Mouse (Mus musculus): ENCODE data around the gene Ank2. TPM values are rescaled to one million over a fixed set of nuclear protein-coding genes. Genes with fewer than 3 reads are reported as not detected.
A peak's percentile ranks its signal among the peaks of the same experiment; 100 is the strongest.

Gene Ank2
- polyA plus RNA-seq, 1 experiment from 2014 or later = 189 TPM

- ATAC-seq = no peak
- WGBS = 85% methylated on average over 9 of the region's 9 CpGs
- Histone ChIP-seq H3K27ac (ENCODE audit: low read length) (no peak overlapping the region), H3K27me3 (ENCODE audit: control insufficient read depth, insufficient read depth, low read depth, low read length) (no peaks in the 10 kb centered on the region), H3K36me3 (ENCODE audit: control insufficient read depth, insufficient read depth, low read length) (no peaks in the 10 kb centered on the region), H3K9ac (ENCODE audit: low read depth, low read length) (no peak overlapping the region), H3K4me2 (ENCODE audit: low read length) (no peak overlapping the region), H3K9me3 (replicated peaks; ENCODE audit: control insufficient read depth, low read length, poor library complexity, severe bottlenecking) (no peaks in the 10 kb centered on the region), H3K4me3 (ENCODE audit: low read depth, low read length) (no peak overlapping the region), H3K4me1 (ENCODE audit: control insufficient read depth, insufficient read depth, low read length) (peaks cover 5% of the 10 kb centered on the region)
These were observed 136.3 kb downstream of the Ank2 start for GRCm38 (mm10) chr3:127362611-127363393.

DNA sequence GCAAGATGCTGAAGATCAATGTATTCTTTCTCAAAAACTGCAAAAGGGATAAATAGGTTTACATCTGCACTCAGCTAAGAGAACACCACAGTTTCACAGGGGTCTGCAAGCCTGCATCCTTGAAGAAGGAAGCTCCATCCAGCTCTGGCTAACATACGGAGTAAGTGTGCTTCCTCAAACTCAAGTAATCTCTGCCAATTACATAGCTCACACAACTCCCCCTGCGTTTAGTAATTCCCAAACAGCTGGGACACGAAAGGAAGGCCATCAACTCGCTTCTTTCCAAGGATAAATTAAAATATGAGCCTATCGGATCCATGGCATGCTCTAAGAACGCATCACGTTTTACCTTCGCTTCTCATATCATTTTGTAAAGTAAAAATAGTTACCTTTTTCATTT lies 137.3 kb downstream of the Ank2 start:
- Histone ChIP-seq H3K4me3 (ENCODE audit: low read depth, low read length) (no peak overlapping the region), H3K4me1 (ENCODE audit: control insufficient read depth, insufficient read depth, low read length) (peaks cover 4% of the 10 kb centered on the region), H3K27ac (ENCODE audit: low read length) (peak overlapping the region; percentile 41; the same call in 1 of the 2 replicates), H3K36me3 (ENCODE audit: control insufficient read depth, insufficient read depth, low read length) (no peaks in the 10 kb centered on the region), H3K9ac (ENCODE audit: low read depth, low read length) (no peak overlapping the region), H3K4me2 (ENCODE audit: low read length) (no peak overlapping the region), H3K9me3 (replicated peaks; ENCODE audit: control insufficient read depth, low read length, poor library complexity, severe bottlenecking) (no peaks in the 10 kb centered on the region), H3K27me3 (ENCODE audit: control insufficient read depth, insufficient read depth, low read depth, low read length) (no peaks in the 10 kb centered on the region)
- WGBS = 63% methylated on average over 8 of the region's 8 CpGs
- ATAC-seq = no peak

DNA sequence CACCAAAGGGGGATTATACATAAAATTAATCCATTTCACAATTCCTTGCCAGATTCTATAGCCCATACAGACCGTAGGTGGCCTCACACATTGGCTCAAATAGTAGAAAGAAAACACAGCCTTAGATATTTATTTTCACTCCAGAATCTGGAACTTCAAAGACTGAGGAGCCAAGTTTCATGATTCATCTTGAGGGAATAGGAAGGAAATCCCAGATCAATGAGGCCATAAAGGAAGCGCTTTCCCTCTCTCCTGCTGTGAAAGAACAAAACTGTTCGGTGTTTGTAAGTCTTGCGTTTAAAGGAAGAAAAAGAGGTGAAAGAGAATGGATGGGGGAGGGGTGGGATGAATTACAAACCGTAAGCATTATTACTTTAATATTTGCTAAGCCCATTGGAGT lies 137.8 kb downstream of the Ank2 start:
- no peak for ATAC-seq
- no peaks in the 10 kb centered on the region for H3K9me3 ChIP-seq (replicated peaks; ENCODE audit: control insufficient read depth, low read length, poor library complexity, severe bottlenecking)
- no peaks in the 10 kb centered on the region for H3K27me3 ChIP-seq (ENCODE audit: control insufficient read depth, insufficient read depth, low read depth, low read length)
- H3K9ac ChIP-seq (ENCODE audit: low read depth, low read length) = no peak overlapping the region
- no peaks in the 10 kb centered on the region for H3K36me3 ChIP-seq (ENCODE audit: control insufficient read depth, insufficient read depth, low read length)
- H3K4me3 ChIP-seq (ENCODE audit: low read depth, low read length) = no peak overlapping the region
- 9% methylated on average over 5 of the region's 5 CpGs for WGBS
- H3K27ac ChIP-seq (ENCODE audit: low read length) = peak overlapping the region; percentile 41; the same call in 1 of the 2 replicates
- peaks cover 4% of the 10 kb centered on the region for H3K4me1 ChIP-seq (ENCODE audit: control insufficient read depth, insufficient read depth, low read length)
- H3K4me2 ChIP-seq (ENCODE audit: low read length) = no peak overlapping the region

GRCm38 (mm10) chr3:127355252-127355651 lies 143.9 kb downstream of the Ank2 start:
- no peak overlapping the region for H3K27ac ChIP-seq (ENCODE audit: low read length)
- no peaks in the 10 kb centered on the region for H3K9me3 ChIP-seq (replicated peaks; ENCODE audit: control insufficient read depth, low read length, poor library complexity, severe bottlenecking)
- no peaks in the 10 kb centered on the region for H3K36me3 ChIP-seq (ENCODE audit: control insufficient read depth, insufficient read depth, low read length)
- H3K9ac ChIP-seq (ENCODE audit: low read depth, low read length) = no peak overlapping the region
- ATAC-seq = no peak
- H3K4me3 ChIP-seq (ENCODE audit: low read depth, low read length) = no peak overlapping the region
- H3K4me2 ChIP-seq (ENCODE audit: low read length) = no peak overlapping the region
- 50% methylated on average over 5 of the region's 5 CpGs for WGBS
- H3K4me1 ChIP-seq (ENCODE audit: control insufficient read depth, insufficient read depth, low read length) = no peaks in the 10 kb centered on the region
- H3K27me3 ChIP-seq (ENCODE audit: control insufficient read depth, insufficient read depth, low read depth, low read length) = no peaks in the 10 kb centered on the region

- no peak for ATAC-seq
- no peak overlapping the region for H3K4me3 ChIP-seq (ENCODE audit: low read depth, low read length)
- H3K36me3 ChIP-seq (ENCODE audit: control insufficient read depth, insufficient read depth, low read length) = no peaks in the 10 kb centered on the region
- 0 out of 2 replicates have a peak, but pooled peaks cover 3% of the 10 kb centered on the region for H3K9me3 ChIP-seq (replicated peaks; ENCODE audit: control insufficient read depth, low read length, poor library complexity, severe bottlenecking)
- no peaks in the 10 kb centered on the region for H3K27me3 ChIP-seq (ENCODE audit: control insufficient read depth, insufficient read depth, low read depth, low read length)
- H3K4me2 ChIP-seq (ENCODE audit: low read length) = no peak overlapping the region
- no peak overlapping the region for H3K27ac ChIP-seq (ENCODE audit: low read length)
- no peak overlapping the region for H3K9ac ChIP-seq (ENCODE audit: low read depth, low read length)
- peaks cover 6% of the 10 kb centered on the region; the same call in 1 of the 2 replicates for H3K4me1 ChIP-seq (ENCODE audit: control insufficient read depth, insufficient read depth, low read length)
- WGBS = 82% methylated on average over 9 of the region's 9 CpGs
These were observed 148.4 kb downstream of the Ank2 start for GRCm38 (mm10) chr3:127350602-127351362.

- 0 out of 2 replicates have a peak, but pooled peaks cover 3% of the 10 kb centered on the region for H3K9me3 ChIP-seq (replicated peaks; ENCODE audit: control insufficient read depth, low read length, poor library complexity, severe bottlenecking)
- H3K4me2 ChIP-seq (ENCODE audit: low read length) = no peak overlapping the region
- WGBS = 72% methylated on average over 7 of the region's 7 CpGs
- no peaks in the 10 kb centered on the region for H3K36me3 ChIP-seq (ENCODE audit: control insufficient read depth, insufficient read depth, low read length)
- H3K4me1 ChIP-seq (ENCODE audit: control insufficient read depth, insufficient read depth, low read length) = peaks cover 7% of the 10 kb centered on the region; the same call in 1 of the 2 replicates
- ATAC-seq = no peak
- no peak overlapping the region for H3K4me3 ChIP-seq (ENCODE audit: low read depth, low read length)
- no peak overlapping the region for H3K9ac ChIP-seq (ENCODE audit: low read depth, low read length)
- no peaks in the 10 kb centered on the region for H3K27me3 ChIP-seq (ENCODE audit: control insufficient read depth, insufficient read depth, low read depth, low read length)
- no peak overlapping the region for H3K27ac ChIP-seq (ENCODE audit: low read length)
These were observed 150.2 kb downstream of the Ank2 start for GRCm38 (mm10) chr3:127348926-127349325.

DNA sequence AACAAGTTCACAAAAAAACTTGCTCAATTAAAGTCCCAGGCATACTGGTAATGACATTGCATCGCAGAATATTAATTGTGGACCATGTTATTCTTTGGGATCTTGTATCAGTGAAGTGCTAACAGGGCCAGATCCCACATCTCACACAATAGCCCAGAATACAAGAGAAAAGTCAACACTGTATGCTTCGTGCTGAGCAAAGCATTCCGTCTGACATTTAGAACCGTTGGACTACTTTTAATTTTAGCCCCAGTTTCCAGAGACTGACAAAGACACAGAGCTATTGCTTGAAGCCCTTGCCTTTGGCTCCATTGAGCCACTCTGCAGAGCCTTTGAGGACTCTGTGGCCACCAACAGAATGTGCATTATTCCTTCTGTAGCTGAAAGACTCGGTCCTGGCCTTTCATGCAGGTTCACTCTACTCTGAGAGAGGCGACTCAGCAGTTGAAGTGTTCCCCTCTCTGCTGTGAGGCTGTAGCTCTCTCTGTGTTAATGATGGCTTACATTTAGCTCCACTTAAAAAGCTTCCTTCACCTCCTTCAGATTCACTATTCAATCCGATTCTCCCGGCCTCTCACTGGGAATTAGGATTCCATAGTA lies 153.2 kb downstream of the Ank2 start:
- no peaks in the 10 kb centered on the region for H3K36me3 ChIP-seq (ENCODE audit: control insufficient read depth, insufficient read depth, low read length)
- WGBS = 42% methylated on average over 8 of the region's 8 CpGs
- peaks cover 7% of the 10 kb centered on the region; the same call in 1 of the 2 replicates for H3K4me1 ChIP-seq (ENCODE audit: control insufficient read depth, insufficient read depth, low read length)
- no peak overlapping the region for H3K4me2 ChIP-seq (ENCODE audit: low read length)
- no peak overlapping the region for H3K4me3 ChIP-seq (ENCODE audit: low read depth, low read length)
- peak overlapping the region; percentile 38; the same call in 1 of the 2 replicates for H3K27ac ChIP-seq (ENCODE audit: low read length)
- H3K9ac ChIP-seq (ENCODE audit: low read depth, low read length) = no peak overlapping the region
- H3K27me3 ChIP-seq (ENCODE audit: control insufficient read depth, insufficient read depth, low read depth, low read length) = no peaks in the 10 kb centered on the region
- ATAC-seq = peak; percentile 80
- 0 out of 2 replicates have a peak, but pooled peaks cover 3% of the 10 kb centered on the region for H3K9me3 ChIP-seq (replicated peaks; ENCODE audit: control insufficient read depth, low read length, poor library complexity, severe bottlenecking)

- WGBS = 74% methylated on average over 2 of the region's 2 CpGs
- Histone ChIP-seq H3K27ac (ENCODE audit: low read length) (no peak overlapping the region), H3K4me2 (ENCODE audit: low read length) (no peak overlapping the region), H3K27me3 (ENCODE audit: control insufficient read depth, insufficient read depth, low read depth, low read length) (no peaks in the 10 kb centered on the region), H3K9ac (ENCODE audit: low read depth, low read length) (no peak overlapping the region), H3K4me1 (ENCODE audit: control insufficient read depth, insufficient read depth, low read length) (peaks cover 6% of the 10 kb centered on the region; the same call in 1 of the 2 replicates), H3K4me3 (ENCODE audit: low read depth, low read length) (no peak overlapping the region), H3K36me3 (ENCODE audit: control insufficient read depth, insufficient read depth, low read length) (no peaks in the 10 kb centered on the region), H3K9me3 (replicated peaks; ENCODE audit: control insufficient read depth, low read length, poor library complexity, severe bottlenecking) (no peaks in the 10 kb centered on the region)
- ATAC-seq = no peak
These were observed 157.8 kb downstream of the Ank2 start for GRCm38 (mm10) chr3:127341300-127341699.
